Mouse (Mus musculus) c-Kit-negative CD71-positive TER-119-positive erythroid progenitor cells, embryonic 14.5 days (primary cell): ENCODE results near the gene Pck2.

Source experiments
- DNase-seq: peaks from one replicate; pipeline ENCODE4 v3.0.0-alpha.2; 2013; ENCODE audit warnings: low read depth, low spot score

Pck2 gene

GRCm38 (mm10) chr14:55598521-55599390 is 58.7 kb downstream of the Pck2 start:
- no peak for DNase-seq
